In the genomic region with DNA sequence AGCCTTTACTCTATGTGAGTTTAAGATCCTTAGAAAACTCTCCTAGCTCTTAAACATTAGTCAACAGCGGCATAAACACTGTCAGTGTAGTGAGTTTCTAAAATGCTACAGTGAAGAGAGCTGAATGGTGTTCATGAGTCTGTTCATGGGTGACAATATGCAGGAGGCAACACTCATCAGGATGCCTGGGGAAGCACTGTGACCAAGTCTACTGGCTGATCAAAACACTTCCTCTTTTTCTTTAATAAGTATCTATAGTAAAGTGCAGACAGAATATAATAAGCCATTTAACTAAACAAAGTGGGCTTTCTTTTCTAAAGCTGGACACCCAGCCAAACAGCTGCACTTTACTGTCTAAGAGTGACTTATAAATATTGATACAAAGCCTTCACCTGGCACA, we compare ENCODE assay signal across 20 mouse cellular contexts. TPM values are rescaled to one million over a fixed set of nuclear protein-coding genes. Genes with fewer than 3 reads are reported as not detected.
DNase-seq lines count a peak whose midpoint lies in the region; ATAC-seq and TF ChIP-seq lines count a peak whose summit lies in the region.
"Had no signal": no experiment of that assay in that cellular context is flagged by ENCODE, and none has a peak within 500 bp of the region (broad histone marks: within the 10 kb centered on the region; RNA-seq: fewer than 3 reads in every experiment).

No protein-coding gene starts in this region.

- H3K27ac ChIP-seq in lung, embryonic 16.5 days (ENCODE audit: low read length), result peak overlapping the region; percentile 51
- H3K27ac ChIP-seq in forebrain, postnatal 0 days (ENCODE audit: low read depth, low read length), result no peak overlapping the region
- H3K27ac ChIP-seq: embryonic facial prominence, embryonic 15.5 days; forebrain, embryonic 10.5 days; forebrain, embryonic 15.5 days; hindbrain, embryonic 13.5 days; hindbrain, postnatal 0 days had no signal

- no peaks in the 10 kb centered on the region for H3K9me3 ChIP-seq in lung, embryonic 16.5 days (ENCODE audit: control insufficient read depth, low read length)
- H3K9me3 ChIP-seq in forebrain, postnatal 0 days (ENCODE audit: low read length), result no peaks in the 10 kb centered on the region
- H3K9me3 ChIP-seq: embryonic facial prominence, embryonic 15.5 days; forebrain, embryonic 10.5 days; forebrain, embryonic 15.5 days; heart, embryonic 12.5 days; hindbrain, embryonic 13.5 days had no signal

- H3K4me3 ChIP-seq in lung, embryonic 16.5 days (ENCODE audit: low read length), result no peak overlapping the region
- no peak overlapping the region for H3K4me3 ChIP-seq in forebrain, postnatal 0 days (ENCODE audit: low read depth, low read length)
- H3K4me3 ChIP-seq: embryonic facial prominence, embryonic 15.5 days; erythroblast, embryonic 14.5 days; forebrain, embryonic 10.5 days; forebrain, embryonic 15.5 days; heart, embryonic 12.5 days; hindbrain, embryonic 13.5 days had no signal

- H3K36me3 ChIP-seq in lung, embryonic 16.5 days (ENCODE audit: control insufficient read depth, insufficient read depth, low read length), result peaks cover 16% of the 10 kb centered on the region
- peaks cover 53% of the 10 kb centered on the region for H3K36me3 ChIP-seq in forebrain, postnatal 0 days (ENCODE audit: insufficient read depth)

- H3K4me1 ChIP-seq in lung, embryonic 16.5 days (replicated peaks; ENCODE audit: control insufficient read depth, insufficient read depth, low read length), result peaks cover 25% of the 10 kb centered on the region
- H3K4me1 ChIP-seq in forebrain, postnatal 0 days (ENCODE audit: insufficient read depth), result 0 out of 2 replicates have a peak, but pooled peaks cover 5% of the 10 kb centered on the region
- H3K4me1 ChIP-seq: embryonic facial prominence, embryonic 15.5 days; forebrain, embryonic 10.5 days; forebrain, embryonic 15.5 days had no signal

- TF ChIP-seq CTCF in forebrain, postnatal 0 days (IDR thresholded peaks at IDR 0.05; ENCODE audit: low read depth), result no peak

- H3K27me3 ChIP-seq in lung, embryonic 16.5 days (ENCODE audit: control insufficient read depth, insufficient read depth, low read depth, low read length), result no peaks in the 10 kb centered on the region
- no peaks in the 10 kb centered on the region for H3K27me3 ChIP-seq in forebrain, postnatal 0 days (ENCODE audit: insufficient read depth, low read length)
- H3K27me3 ChIP-seq: embryonic facial prominence, embryonic 15.5 days; forebrain, embryonic 15.5 days; heart, embryonic 12.5 days; hindbrain, embryonic 13.5 days had no signal

- no peak for DNase-seq in lung, postnatal 36 days
- peak; percentile 26 for DNase-seq in MEL-GATA-1-ER (ENCODE audit: extremely low read depth, low read depth)
- DNase-seq in forebrain, postnatal 0 days, result no peak
- no peak for DNase-seq in kidney, postnatal 14 days
- DNase-seq: adrenal gland, adult 2 months; adrenal gland, postnatal 25 days; cerebellum, adult 18-20 months; cerebellum, adult 9-11 months; cerebellum, postnatal 36 days; gastrocnemius, postnatal 10 days; kidney, adult 11 months had no signal

- WGBS in lung, embryonic 16.5 days, result 82% methylated on average over 1 of the region's 1 CpGs
- WGBS in forebrain, postnatal 0 days, result 90% methylated on average over 1 of the region's 1 CpGs

- no peak for ATAC-seq in lung, embryonic 16.5 days (ENCODE audit: low read depth)
- 0 out of 2 replicates have a peak, but pooled peaks have one; percentile 37 for ATAC-seq in megakaryocyte progenitor cell, adult 5-6 weeks (replicated peaks; ENCODE audit: poor library complexity)
- no peak for ATAC-seq in forebrain, postnatal 0 days
- ATAC-seq: forebrain, embryonic 15.5 days; hindbrain, postnatal 0 days had no signal

- no peak overlapping the region for H3K9ac ChIP-seq in lung, embryonic 16.5 days (ENCODE audit: low read length)
- H3K9ac ChIP-seq in forebrain, postnatal 0 days, result no peak overlapping the region
- H3K9ac ChIP-seq: embryonic facial prominence, embryonic 15.5 days; forebrain, embryonic 15.5 days; heart, embryonic 12.5 days; hindbrain, embryonic 13.5 days had no signal

- H3K4me2 ChIP-seq in lung, embryonic 16.5 days (ENCODE audit: low read depth, low read length), result no peak overlapping the region
- no peak overlapping the region for H3K4me2 ChIP-seq in forebrain, postnatal 0 days (ENCODE audit: low read depth)
- H3K4me2 ChIP-seq: embryonic facial prominence, embryonic 15.5 days; forebrain, embryonic 15.5 days; heart, embryonic 12.5 days; hindbrain, embryonic 13.5 days had no signal

RNA-seq across cellular contexts. Expression of a gene that starts 37.3 kb away (rescaled TPM):
- 102 and 106 TPM in 2 replicates for polyA plus RNA-seq in lung, embryonic 16.5 days (2015; fragmentation: Nextera tagmentation; extraction: Ambion mirVana)
- total RNA-seq in megakaryocyte progenitor cell, adult 5-6 weeks (2015), result 49.9 and 50.4 TPM in 2 replicates
- total RNA-seq in megakaryocyte progenitor cell, adult 5-6 weeks (2017), result 29.6 and 38.9 TPM in 2 replicates
- 154 and 160 TPM in 2 replicates for total RNA-seq in forebrain, postnatal 0 days (2014; rRNA removed)
- polyA plus RNA-seq in forebrain, postnatal 0 days (2015; fragmentation: Nextera tagmentation; extraction: Ambion mirVana), result 219 and 228 TPM in 2 replicates

RNA-seq across cellular contexts. Expression of a gene that starts 56.2 kb away (rescaled TPM):
- 63.4 and 144 TPM in 2 replicates for polyA plus RNA-seq in lung, embryonic 16.5 days (2015; fragmentation: Nextera tagmentation; extraction: Ambion mirVana)
- not detected in 2 replicates for total RNA-seq in megakaryocyte progenitor cell, adult 5-6 weeks (2015)
- not detected in 2 replicates for total RNA-seq in megakaryocyte progenitor cell, adult 5-6 weeks (2017)
- total RNA-seq in forebrain, postnatal 0 days (2014; rRNA removed), result 3.0 TPM in 1 of 2 replicates, not detected in the other
- polyA plus RNA-seq in forebrain, postnatal 0 days (2015; fragmentation: Nextera tagmentation; extraction: Ambion mirVana), result 0.33 and 0.38 TPM in 2 replicates
- polyA plus RNA-seq: erythroblast, embryonic 14.5 days had no signal
